Mouse (Mus musculus) regulatory T cell (primary cell): ENCODE data around the gene Prr29.

Experiments
- in situ Hi-C: fragments of 300-600 bp; cut with MboI, MseI; formaldehyde crosslinking; loops from one replicate; pipeline ENCODE4 v1.15.1; 2025; ENCODE audit warnings: high pct_unique_total_duplicates

Gene Prr29

DNA sequence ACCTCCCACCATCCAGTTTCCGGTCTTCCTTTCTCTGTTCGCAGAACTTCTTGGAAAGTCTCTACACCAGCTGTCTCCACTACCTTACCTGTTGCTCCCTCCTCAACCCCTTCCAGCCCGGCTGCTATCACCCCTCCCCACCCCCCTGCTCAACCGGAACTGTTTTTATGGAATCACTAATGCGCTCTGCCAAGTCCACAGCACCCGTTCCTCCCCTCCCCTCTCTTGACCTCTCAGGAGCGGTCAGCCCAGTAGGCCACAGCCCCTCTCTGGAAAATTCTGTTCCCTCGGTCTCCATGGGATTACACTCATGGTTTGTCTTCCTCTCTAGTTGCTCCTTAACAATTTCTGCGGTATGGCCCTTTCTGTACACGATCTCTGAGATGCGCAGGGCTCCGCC, 12.1 kb upstream of the Prr29 start, which contains the start of gene Scn4a:
Gene Scn4a, minus strand, starts transcription at position 101 of the 400 bp plus-strand sequence.
- in situ Hi-C loops, result loop anchor here (10.0 kb wide), 1 partner anchor 802 kb away; no protein-coding TSS in a partner anchor

GRCm38 (mm10) chr11:106354181-106354580, 11.1 kb upstream of the Prr29 start:
- in situ Hi-C loops, result loop anchor here (10.0 kb wide), 1 partner anchor 801 kb away; no protein-coding TSS in a partner anchor

DNA sequence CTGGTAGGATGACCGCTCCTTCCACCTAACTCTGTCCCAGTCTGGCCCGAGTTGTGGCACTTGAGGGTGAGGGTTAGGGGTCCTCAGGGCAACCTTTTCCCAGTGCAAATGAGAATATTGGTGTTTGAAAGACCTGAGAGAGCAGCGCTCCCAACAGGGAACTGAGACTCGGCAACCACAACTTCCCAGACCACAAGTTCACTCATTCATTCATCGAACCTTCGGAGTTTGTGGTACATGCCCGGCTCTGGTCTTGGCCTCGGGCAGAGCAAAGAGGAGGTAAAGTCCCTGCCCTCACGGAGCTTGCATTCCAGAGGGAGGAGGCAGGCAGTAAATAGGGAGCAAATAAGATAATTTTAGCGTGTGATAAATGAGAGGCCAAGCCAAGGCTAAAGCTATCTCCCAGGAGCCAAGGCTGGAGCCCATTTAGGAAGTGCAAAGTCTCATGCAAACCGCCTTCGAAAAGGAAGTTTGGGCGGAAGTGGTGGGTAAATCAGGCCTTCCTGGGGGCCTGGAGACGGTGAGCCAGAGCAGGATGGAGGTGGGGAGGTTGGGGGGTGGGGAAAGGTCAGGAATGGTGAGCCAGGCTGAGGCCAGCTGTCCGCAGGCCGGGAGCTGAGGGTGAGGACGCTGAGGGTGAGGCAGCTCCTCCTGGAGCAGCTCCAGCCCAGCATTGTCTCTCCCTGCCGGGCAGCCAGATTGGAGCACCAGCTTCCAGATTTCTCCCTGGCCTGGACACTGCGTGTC, 9.7 kb upstream of the Prr29 start:
- in situ Hi-C loops, result loop anchor here (10.0 kb wide), 1 partner anchor 799 kb away; no protein-coding TSS in a partner anchor

DNA sequence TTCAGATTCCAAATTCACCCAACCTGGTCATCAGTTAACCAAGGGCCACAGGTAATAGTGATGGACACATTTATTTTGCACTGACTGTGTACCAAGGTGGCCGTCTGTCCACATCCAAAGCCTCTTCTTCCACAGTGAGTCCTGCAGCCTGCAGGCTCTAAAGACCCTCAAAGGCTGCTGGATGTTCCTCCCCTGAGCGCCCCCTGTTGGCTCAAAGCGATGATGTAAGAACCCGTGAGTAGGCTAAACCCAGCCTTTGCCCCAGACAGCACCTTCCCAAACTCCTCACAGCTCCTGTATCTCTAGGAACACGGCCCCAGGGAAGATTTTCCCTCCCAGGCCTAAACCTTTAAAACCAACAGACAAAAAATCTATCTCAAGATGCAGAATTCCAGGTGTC, 5.9 kb upstream of the Prr29 start:
- in situ Hi-C loops, result loop anchor here (10.0 kb wide), 1 partner anchor 795 kb away; no protein-coding TSS in a partner anchor

- in situ Hi-C loops, result no loop called here
These were observed 560 bp upstream of the Prr29 start for GRCm38 (mm10) chr11:106364712-106365111.

DNA sequence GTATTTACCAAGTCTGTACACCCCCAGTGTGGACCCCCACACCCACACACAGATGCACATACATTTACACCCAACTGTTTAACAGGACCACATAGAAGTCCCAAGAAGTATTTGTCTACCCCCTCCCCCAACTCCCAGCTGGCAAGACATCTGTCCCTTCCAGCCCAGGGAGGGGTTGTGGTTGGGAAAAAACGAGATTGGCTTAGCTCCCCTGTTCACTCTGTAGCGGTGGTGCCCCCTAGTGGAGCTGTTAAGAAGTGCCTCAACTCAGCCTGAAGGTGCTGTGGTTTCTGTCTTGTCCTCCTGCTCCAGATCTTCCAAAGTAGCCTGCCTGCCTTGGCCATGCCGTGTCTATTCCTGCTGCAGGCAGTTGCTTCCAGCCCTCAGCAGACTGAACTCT, 1.0 kb downstream of the Prr29 start:
- in situ Hi-C loops, result no loop called here

GRCm38 (mm10) chr11:106373998-106374397, 8.7 kb downstream of the Prr29 start:
- in situ Hi-C loops, result loop anchor here (10.0 kb wide), 1 partner anchor 1001 kb away; no protein-coding TSS in a partner anchor

DNA sequence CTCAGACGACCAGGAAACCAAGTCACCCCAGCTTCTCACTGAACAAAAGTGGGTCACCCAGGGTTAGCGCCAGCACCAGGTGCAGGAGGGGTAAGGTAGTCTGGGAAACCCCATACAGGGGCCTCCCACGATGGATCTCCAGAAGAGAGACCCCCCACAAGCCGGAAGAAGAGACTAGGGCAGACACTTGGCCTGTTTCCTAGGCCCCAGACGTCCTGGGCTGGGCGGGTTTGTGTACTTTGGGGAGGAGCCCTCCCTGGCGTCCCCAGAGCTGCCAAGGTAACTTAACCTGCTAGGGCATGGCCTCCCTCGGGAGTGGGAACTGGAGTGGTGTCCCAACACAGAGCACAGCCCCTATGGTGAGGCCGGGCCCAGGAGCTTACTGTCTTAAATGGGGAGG, 9.3 kb downstream of the Prr29 start:
- in situ Hi-C loops, result loop anchor here (10.0 kb wide), 1 partner anchor 1000 kb away; no protein-coding TSS in a partner anchor

- in situ Hi-C loops, result loop anchor here (5.0 to 10.0 kb wide), 2 partner anchors 48 to 1000 kb away; no protein-coding TSS in a partner anchor
These were observed 9.7 kb downstream of the Prr29 start for GRCm38 (mm10) chr11:106374979-106375378.

DNA sequence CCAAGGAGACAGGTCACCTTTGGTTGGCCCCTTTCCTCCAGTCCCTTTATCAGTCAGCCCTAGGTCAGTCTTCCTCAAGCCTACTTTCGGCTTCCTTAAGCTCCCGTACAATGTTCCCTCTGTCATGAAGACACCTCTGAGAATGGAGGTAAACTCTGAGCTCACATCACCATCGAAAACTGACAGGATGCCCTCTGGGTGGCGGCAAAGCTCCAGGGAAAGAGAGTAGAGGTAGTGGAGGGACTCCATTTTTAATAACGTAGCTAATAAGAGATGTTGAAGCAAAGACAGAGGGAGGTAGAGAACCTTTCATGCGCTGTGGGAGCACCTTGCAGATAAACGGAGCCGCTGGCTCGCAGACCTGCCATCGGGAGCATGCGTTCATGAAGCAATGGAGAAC, 15.7 kb downstream of the Prr29 start:
- in situ Hi-C loops, result no loop called here

- in situ Hi-C loops, result no loop called here
These were observed 16.6 kb downstream of the Prr29 start for GRCm38 (mm10) chr11:106381883-106382282.

GRCm38 (mm10) chr11:106382424-106382823, 17.2 kb downstream of the Prr29 start:
- in situ Hi-C loops, result no loop called here

- in situ Hi-C loops, result no loop called here
These were observed 17.9 kb downstream of the Prr29 start for GRCm38 (mm10) chr11:106383051-106383790.

DNA sequence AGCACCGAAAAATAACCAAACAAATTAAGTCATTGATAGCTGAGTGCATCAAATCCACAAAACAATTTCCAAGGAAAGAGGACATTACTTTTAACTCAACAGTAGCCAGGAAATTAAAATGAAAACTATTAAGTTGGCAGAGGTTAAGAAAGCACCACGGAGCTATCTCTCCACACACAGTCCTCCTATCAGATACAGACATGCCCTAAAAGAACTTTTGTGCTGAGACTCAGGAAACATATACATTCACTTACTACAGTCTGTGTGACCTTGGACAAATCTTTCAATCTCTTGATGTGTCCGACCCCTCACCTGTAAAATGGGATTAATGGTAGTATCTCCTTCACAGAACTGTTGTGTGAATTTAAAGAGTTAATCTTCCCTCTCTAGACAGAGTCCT, 21.1 kb downstream of the Prr29 start:
- in situ Hi-C loops, result no loop called here

GRCm38 (mm10) chr11:106387020-106387419, 21.7 kb downstream of the Prr29 start:
- in situ Hi-C loops, result no loop called here

DNA sequence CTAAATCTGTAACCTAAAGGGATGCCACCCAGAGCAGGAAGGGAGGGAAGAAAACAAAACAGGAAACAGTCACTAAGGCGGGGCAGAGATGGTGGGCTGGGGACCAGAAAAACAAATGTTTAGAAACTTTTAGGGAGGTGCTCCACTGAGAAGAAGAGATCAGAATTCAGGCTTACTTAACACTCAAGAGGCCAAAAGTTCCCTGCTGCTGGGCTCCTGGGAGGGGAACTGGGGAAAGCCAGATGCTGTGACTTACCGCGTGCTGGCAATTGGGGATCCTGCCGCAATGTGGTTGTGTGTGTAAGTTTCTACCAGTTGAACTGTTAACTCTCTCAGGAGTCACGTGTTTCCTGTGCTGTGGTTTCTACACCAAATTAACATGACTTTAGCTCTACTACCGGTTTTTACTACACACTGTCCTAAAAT, 22.5 kb downstream of the Prr29 start, which contains the start of gene Icam2:
Gene Icam2, minus strand, starts transcription at position 285 of the 426 bp plus-strand sequence.
- in situ Hi-C loops, result no loop called here

DNA sequence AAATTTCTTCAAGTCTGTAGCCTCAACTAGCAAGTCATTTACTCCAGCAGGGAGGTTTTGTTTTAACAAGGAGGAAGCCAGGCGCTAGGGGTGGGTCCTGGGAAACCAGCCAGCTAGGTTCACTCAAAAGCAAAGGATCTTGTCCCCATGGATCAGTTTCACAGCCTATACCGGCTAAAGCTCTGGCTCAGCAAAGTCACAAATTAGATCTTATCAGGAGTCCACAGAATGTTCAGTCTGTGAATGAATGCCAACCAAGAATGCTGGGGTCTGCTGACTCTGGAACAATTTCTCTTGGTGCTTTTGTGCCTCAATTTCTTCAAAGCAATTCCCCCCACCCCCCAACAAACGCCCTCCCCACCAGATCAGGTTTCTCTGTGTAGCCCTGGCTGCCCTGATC, 24.3 kb downstream of the Prr29 start:
- in situ Hi-C loops, result no loop called here

DNA sequence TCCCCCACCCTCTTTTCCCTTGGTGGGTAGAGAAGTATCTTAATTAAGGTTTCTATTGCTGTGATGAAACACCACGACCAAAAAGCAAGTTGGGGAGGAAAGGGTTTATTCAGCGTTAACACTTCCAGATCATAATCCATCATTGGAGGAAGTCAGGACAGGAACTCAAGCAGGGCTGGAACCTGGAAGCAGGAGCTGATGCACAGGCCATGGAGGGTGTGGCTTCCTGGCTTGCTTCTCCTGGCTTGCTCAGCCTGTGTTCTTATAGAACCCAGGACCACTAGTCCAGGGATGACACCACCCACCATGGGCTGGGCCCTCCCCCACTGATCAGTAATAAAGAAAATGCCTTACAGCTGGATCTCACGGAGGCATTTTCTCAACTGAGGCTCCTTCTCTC, 25.5 kb downstream of the Prr29 start:
- in situ Hi-C loops, result no loop called here

DNA sequence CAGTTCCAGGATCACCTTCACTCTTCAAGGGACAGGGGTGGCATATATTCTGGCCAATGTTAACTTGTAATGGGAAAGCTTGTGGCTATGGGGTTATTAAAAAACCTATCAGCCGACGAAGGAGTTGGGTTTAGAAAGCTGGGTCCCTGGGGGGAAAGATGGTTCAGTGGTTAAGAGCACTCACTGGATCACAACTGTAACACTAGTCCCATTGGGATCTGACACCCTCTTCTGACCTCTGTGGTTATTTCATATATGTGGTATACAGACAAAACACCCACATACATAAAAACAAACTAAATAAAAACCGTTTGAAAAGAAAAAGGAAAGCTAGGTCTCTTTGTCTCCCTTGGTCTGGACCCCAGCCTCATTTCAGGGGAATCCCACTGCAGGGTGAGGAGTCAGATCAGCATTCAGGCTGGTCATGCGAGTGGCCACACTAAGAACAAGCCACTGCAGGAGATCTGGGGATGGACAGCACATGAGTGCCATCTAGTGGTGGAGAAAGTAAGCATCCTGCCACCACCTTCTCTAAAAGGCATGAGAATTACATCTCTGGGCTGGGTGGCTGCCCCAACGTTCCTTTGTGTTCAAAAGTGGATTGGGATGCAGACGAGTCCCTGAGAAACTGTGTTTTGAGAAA, 26.4 kb downstream of the Prr29 start:
- in situ Hi-C loops, result no loop called here

- in situ Hi-C loops, result no loop called here
These were observed 27.5 kb downstream of the Prr29 start for GRCm38 (mm10) chr11:106392597-106393330.

GRCm38 (mm10) chr11:106393331-106393616, 28.0 kb downstream of the Prr29 start:
- in situ Hi-C loops, result no loop called here
